Mouse (Mus musculus) lung, postnatal 0 days (tissue): ENCODE results near the gene Fndc9. TPM values are rescaled to one million over a fixed set of nuclear protein-coding genes. Genes with fewer than 3 reads are reported as not detected.
A peak's percentile ranks its signal among the peaks of the same experiment; 100 is the strongest.

Source experiments
- ATAC-seq: fragments of 200-750 bp; cut with Nextera tagmentation; 2 replicates; pipeline ENCODE4 v1.8.0; 2017; ENCODE audit warnings: moderate library complexity
- DNase-seq: peaks from one replicate; pipeline ENCODE4 v3.0.0-alpha.2; 2016; ENCODE audit warnings: low spot score
- H3K27ac ChIP-seq: fragments of 300-500 bp; sonication (generic); 2 replicates; pipeline ENCODE4 v1.5.1; 2014; ENCODE audit warnings: antibody characterized with exemption, mild to moderate bottlenecking, low read length, mixed read lengths
- H3K27me3 ChIP-seq: fragments of 300-500 bp; sonication (generic); replicated peaks from 2 replicates; pipeline ENCODE4 v1.6.1; 2014; ENCODE audit warnings: low read length, mixed read lengths; ENCODE audit not compliant: insufficient read depth
- H3K36me3 ChIP-seq: fragments of 300-500 bp; sonication (generic); 2 replicates; pipeline ENCODE4 v1.6.1; 2014; ENCODE audit warnings: low read length, mixed read lengths; ENCODE audit not compliant: insufficient read depth
- H3K4me1 ChIP-seq: fragments of 300-500 bp; sonication (generic); 2 replicates; pipeline ENCODE4 v1.6.1; 2014; ENCODE audit warnings: antibody characterized with exemption, low read depth, low read length, mixed read lengths; ENCODE audit not compliant: insufficient read depth
- H3K4me2 ChIP-seq: fragments of 300-500 bp; sonication (generic); replicated peaks from 2 replicates; pipeline ENCODE4 v1.6.1; 2014; ENCODE audit warnings: low read depth, mild to moderate bottlenecking, low read length, moderate library complexity, mixed read lengths
- H3K4me3 ChIP-seq: fragments of 300-500 bp; sonication (generic); 2 replicates; pipeline ENCODE4 v1.5.1; 2014; ENCODE audit warnings: low read depth, low read length
- H3K9ac ChIP-seq: fragments of 300-500 bp; sonication (generic); replicated peaks from 2 replicates; pipeline ENCODE4 v1.6.1; 2014; ENCODE audit warnings: low read depth, mild to moderate bottlenecking
- H3K9me3 ChIP-seq: fragments of 300-500 bp; sonication (generic); 2 replicates; pipeline ENCODE4 v1.6.1; 2016; ENCODE audit warnings: low read length, mixed read lengths
- CTCF ChIP-seq: IDR thresholded peaks from 2 replicates; pipeline ENCODE4 v1.5.1; 2016; ENCODE audit warnings: antibody characterized with exemption, mild to moderate bottlenecking
- EP300 ChIP-seq: IDR thresholded peaks from 2 replicates; pipeline ENCODE4 v1.6.1; 2016; ENCODE audit warnings: antibody characterized with exemption, mild to moderate bottlenecking, control low read depth
- WGBS: fragments of 180-500 bp; shearing (Covaris S2); extraction: QIAGEN DNeasy Blood & Tissue Kit; methylation state at CpG from one replicate; pipeline ENCODE4 v1.1.7; 2014; 5-methylcytosine and 5-hydroxymethylcytosine counted together
- polyA plus RNA-seq: library from polyadenylated mRNA; unstranded; fragments of >200 nt; fragmentation: Nextera tagmentation; extraction: Ambion mirVana; gene quantifications from 2 replicates; pipeline ENCODE4 v1.2.1, GENCODE M21; 2015

The Fndc9 gene
- polyA plus RNA-seq, 1 experiment from 2014 or later, result not detected

GRCm38 (mm10) chr11:46244731-46245604 lies 9.6 kb downstream of the Fndc9 start:
- no peaks in the 10 kb centered on the region for H3K4me1 ChIP-seq
- no peak for DNase-seq
- no peaks in the 10 kb centered on the region for H3K9me3 ChIP-seq
- H3K4me3 ChIP-seq, result no peak overlapping the region
- H3K9ac ChIP-seq, result no peak overlapping the region
- no peak for ATAC-seq
- no peaks in the 10 kb centered on the region for H3K36me3 ChIP-seq
- WGBS, result 90% methylated on average over 23 of the region's 23 CpGs
- TF ChIP-seq CTCF, result no peak
- TF ChIP-seq EP300, result no peak
- H3K27ac ChIP-seq, result no peak overlapping the region
- no peaks in the 10 kb centered on the region for H3K27me3 ChIP-seq
- H3K4me2 ChIP-seq, result no peak overlapping the region

GRCm38 (mm10) chr11:46245926-46246325 lies 10.6 kb downstream of the Fndc9 start:
- Histone ChIP-seq H3K36me3 (no peaks in the 10 kb centered on the region), H3K4me3 (no peak overlapping the region), H3K4me1 (no peaks in the 10 kb centered on the region), H3K27ac (no peak overlapping the region), H3K4me2 (no peak overlapping the region), H3K9me3 (no peaks in the 10 kb centered on the region), H3K9ac (no peak overlapping the region), H3K27me3 (no peaks in the 10 kb centered on the region)
- peak; percentile 92 for ATAC-seq
- peak; percentile 57 for DNase-seq
- no peak for TF ChIP-seq CTCF
- no peak for TF ChIP-seq EP300
- WGBS, result 53% methylated on average over 8 of the region's 8 CpGs

GRCm38 (mm10) chr11:46246393-46246792 lies 11.1 kb downstream of the Fndc9 start:
- ATAC-seq (peak; percentile 70), DNase-seq (peak; percentile 52)
- H3K4me1 ChIP-seq, result no peaks in the 10 kb centered on the region
- no peak overlapping the region for H3K4me3 ChIP-seq
- H3K27ac ChIP-seq, result no peak overlapping the region
- no peak overlapping the region for H3K9ac ChIP-seq
- no peaks in the 10 kb centered on the region for H3K36me3 ChIP-seq
- H3K27me3 ChIP-seq, result no peaks in the 10 kb centered on the region
- H3K4me2 ChIP-seq, result no peak overlapping the region
- 35% methylated on average over 7 of the region's 7 CpGs for WGBS
- H3K9me3 ChIP-seq, result no peaks in the 10 kb centered on the region
- TF ChIP-seq CTCF (no peak), EP300 (peak; percentile 45)

- WGBS, result 94% methylated on average over 3 of the region's 3 CpGs
- ATAC-seq (no peak), DNase-seq (no peak)
- H3K4me1 ChIP-seq, result no peaks in the 10 kb centered on the region
- H3K27me3 ChIP-seq, result no peaks in the 10 kb centered on the region
- no peaks in the 10 kb centered on the region for H3K36me3 ChIP-seq
- TF ChIP-seq EP300, result no peak
- no peak for TF ChIP-seq CTCF
- H3K27ac ChIP-seq, result no peak overlapping the region
- H3K9ac ChIP-seq, result no peak overlapping the region
- H3K4me3 ChIP-seq, result no peak overlapping the region
- no peaks in the 10 kb centered on the region for H3K9me3 ChIP-seq
- H3K4me2 ChIP-seq, result no peak overlapping the region
Measured at GRCm38 (mm10) chr11:46248352-46248751, 13.0 kb downstream of the Fndc9 start.

GRCm38 (mm10) chr11:46251994-46252393 lies 16.7 kb downstream of the Fndc9 start:
- H3K4me1 ChIP-seq, result no peaks in the 10 kb centered on the region
- no peaks in the 10 kb centered on the region for H3K9me3 ChIP-seq
- H3K27ac ChIP-seq, result no peak overlapping the region
- no peak for TF ChIP-seq EP300
- peak; percentile 96 for TF ChIP-seq CTCF
- no peaks in the 10 kb centered on the region for H3K36me3 ChIP-seq
- H3K4me2 ChIP-seq, result no peak overlapping the region
- H3K4me3 ChIP-seq, result no peak overlapping the region
- no peak overlapping the region for H3K9ac ChIP-seq
- DNase-seq (peak; percentile 74), ATAC-seq (peak; percentile 40)
- H3K27me3 ChIP-seq, result no peaks in the 10 kb centered on the region
- WGBS, result 27% methylated on average over 7 of the region's 7 CpGs

GRCm38 (mm10) chr11:46255291-46255690 lies 20.0 kb downstream of the Fndc9 start:
- H3K9ac ChIP-seq, result no peak overlapping the region
- ATAC-seq (no peak), DNase-seq (no peak)
- no peaks in the 10 kb centered on the region for H3K9me3 ChIP-seq
- no peak overlapping the region for H3K4me3 ChIP-seq
- H3K36me3 ChIP-seq, result no peaks in the 10 kb centered on the region
- TF ChIP-seq CTCF (no peak), EP300 (no peak)
- no peak overlapping the region for H3K4me2 ChIP-seq
- 85% methylated on average over 2 of the region's 2 CpGs for WGBS
- H3K27ac ChIP-seq, result no peak overlapping the region
- H3K27me3 ChIP-seq, result no peaks in the 10 kb centered on the region
- no peaks in the 10 kb centered on the region for H3K4me1 ChIP-seq
